Mouse (Mus musculus) heart, embryonic 14.5 days (tissue): ENCODE data around the gene Cux1. TPM values are rescaled to one million over a fixed set of nuclear protein-coding genes. Genes with fewer than 3 reads are reported as not detected.

Experiments used
- ATAC-seq: fragments of 200-750 bp; cut with Nextera tagmentation; 2 replicates; pipeline ENCODE4 v1.8.0; 2017; ENCODE audit warnings: low read depth, moderate TSS enrichment; ENCODE audit not compliant: insufficient number of reproducible peaks, insufficient read depth, low FRiP score
- H3K27ac ChIP-seq, 2 experiments: fragments of 200-500 bp in 1 of 2; fragments of 300-500 bp in 1 of 2; sonication (generic) in 1 of 2; replicated peaks in 1 of 2; 2 replicates each; pipeline ENCODE4 v1.5.1; 2012 to 2014; ENCODE audit warnings: low read depth in 2 of 2, low read length in 2 of 2, control low read depth in 1 of 2, mild to moderate bottlenecking in 1 of 2, mixed read lengths in 1 of 2; ENCODE audit not compliant: control insufficient read depth in 1 of 2, insufficient read depth in 1 of 2
- H3K27me3 ChIP-seq: fragments of 300-500 bp; sonication (generic); 2 replicates; pipeline ENCODE4 v1.6.1; 2014; ENCODE audit warnings: mild to moderate bottlenecking, low read length, control low read depth; ENCODE audit not compliant: control insufficient read depth, insufficient read depth
- H3K36me3 ChIP-seq: fragments of 300-500 bp; sonication (generic); 2 replicates; pipeline ENCODE4 v1.6.1; 2014; ENCODE audit warnings: mild to moderate bottlenecking, control low read depth, low read length, mixed read lengths; ENCODE audit not compliant: control insufficient read depth, insufficient read depth
- H3K4me1 ChIP-seq, 2 experiments: fragments of 200-500 bp in 1 of 2; fragments of 300-500 bp in 1 of 2; sonication (generic) in 1 of 2; 2 replicates each; pipeline ENCODE4 v1.6.1; 2012 to 2014; ENCODE audit warnings: low read length in 2 of 2, control low read depth in 1 of 2, mixed read lengths in 1 of 2; ENCODE audit not compliant: control insufficient read depth in 2 of 2, insufficient read depth in 2 of 2
- H3K4me2 ChIP-seq: fragments of 300-500 bp; sonication (generic); 2 replicates; pipeline ENCODE4 v1.6.1; 2014; ENCODE audit warnings: mild to moderate bottlenecking, low read length
- H3K4me3 ChIP-seq, 2 experiments: fragments of 200-500 bp in 1 of 2; fragments of 300-500 bp in 1 of 2; sonication (generic) in 1 of 2; 2 replicates each; pipeline ENCODE4 v1.5.1; 2012 to 2014; ENCODE audit warnings: low read length in 2 of 2, mild to moderate bottlenecking in 2 of 2, control low read depth in 1 of 2, low read depth in 1 of 2, moderate library complexity in 1 of 2; ENCODE audit not compliant: control insufficient read depth in 1 of 2, insufficient read depth in 1 of 2
- H3K9ac ChIP-seq: fragments of 300-500 bp; sonication (generic); 2 replicates; pipeline ENCODE4 v1.6.1; 2014; ENCODE audit warnings: mild to moderate bottlenecking, low read length
- H3K9me3 ChIP-seq: fragments of 300-500 bp; sonication (generic); 2 replicates; pipeline ENCODE4 v1.6.1; 2016; ENCODE audit warnings: low read length, control low read depth; ENCODE audit not compliant: control insufficient read depth
- WGBS: fragments of 180-500 bp; shearing (Covaris S2); extraction: QIAGEN DNeasy Blood & Tissue Kit; methylation state at CpG from one replicate; pipeline ENCODE4 v1.1.7; 2014; 5-methylcytosine and 5-hydroxymethylcytosine counted together
- polyA plus RNA-seq: library from polyadenylated mRNA; unstranded; fragments of >200 nt; fragmentation: Nextera tagmentation; extraction: Ambion mirVana; gene quantifications from 2 replicates; pipeline ENCODE4 v1.2.1, GENCODE M21; 2014

Gene Cux1
- polyA plus RNA-seq, 1 experiment from 2014 or later = 71.6 TPM

- no peaks in the 10 kb centered on the region for H3K9me3 ChIP-seq
- no peak for ATAC-seq
- H3K36me3 ChIP-seq = no peaks in the 10 kb centered on the region
- 79% methylated on average over 5 of the region's 5 CpGs for WGBS
- no peaks in the 10 kb centered on the region for H3K27me3 ChIP-seq
- H3K9ac ChIP-seq = no peak overlapping the region
- H3K4me1 ChIP-seq = peaks cover 20 to 44% of the 10 kb centered on the region in 2 experiments
- H3K4me3 ChIP-seq = no peak overlapping the region
- H3K27ac ChIP-seq = no peak overlapping the region
- H3K4me2 ChIP-seq = no peak overlapping the region
Measured at GRCm38 (mm10) chr5:136526545-136526909, 40.8 kb downstream of the Cux1 start.

- Histone ChIP-seq H3K4me2 (no peak overlapping the region), H3K9ac (no peak overlapping the region), H3K27ac (no peak overlapping the region), H3K36me3 (no peaks in the 10 kb centered on the region), H3K4me1 (peaks cover 18 to 40% of the 10 kb centered on the region in 2 experiments), H3K9me3 (no peaks in the 10 kb centered on the region), H3K4me3 (no peak overlapping the region), H3K27me3 (no peaks in the 10 kb centered on the region)
- 61% methylated on average over 9 of the region's 9 CpGs for WGBS
- no peak for ATAC-seq
Measured at GRCm38 (mm10) chr5:136525896-136526544, 41.3 kb downstream of the Cux1 start.

GRCm38 (mm10) chr5:136522843-136523463, 44.3 kb downstream of the Cux1 start:
- H3K27me3 ChIP-seq = no peaks in the 10 kb centered on the region
- no peak overlapping the region for H3K4me2 ChIP-seq
- H3K36me3 ChIP-seq = no peaks in the 10 kb centered on the region
- WGBS = 15% methylated on average over 3 of the region's 3 CpGs
- H3K4me1 ChIP-seq = peaks cover 15 to 47% of the 10 kb centered on the region in 2 experiments
- no peak for ATAC-seq
- H3K9ac ChIP-seq = no peak overlapping the region
- no peaks in the 10 kb centered on the region for H3K9me3 ChIP-seq
- peak overlapping the region; percentile 48 to 57 for H3K27ac ChIP-seq
- H3K4me3 ChIP-seq = no peak overlapping the region

- 73% methylated on average over 3 of the region's 3 CpGs for WGBS
- H3K4me1 ChIP-seq = peaks cover 18 to 51% of the 10 kb centered on the region in 2 experiments
- peak overlapping the region; percentile 37; a peak in 3 of 4 replicates for H3K27ac ChIP-seq
Measured at GRCm38 (mm10) chr5:136521656-136522055, 45.6 kb downstream of the Cux1 start.

GRCm38 (mm10) chr5:136518648-136519437, 48.4 kb downstream of the Cux1 start:
- Histone ChIP-seq H3K27me3 (no peaks in the 10 kb centered on the region), H3K4me3 (no peak overlapping the region), H3K4me1 (peaks cover 18 to 65% of the 10 kb centered on the region in 2 experiments), H3K27ac (no peak overlapping the region), H3K9ac (no peak overlapping the region), H3K4me2 (no peak overlapping the region), H3K9me3 (no peaks in the 10 kb centered on the region), H3K36me3 (no peaks in the 10 kb centered on the region)
- ATAC-seq = no peak
- WGBS = 88% methylated on average over 3 of the region's 3 CpGs

More at GRCm38 (mm10) chr5:136521656-136522055, 45.6 kb downstream of the Cux1 start:
- Histone ChIP-seq H3K27me3 (no peaks in the 10 kb centered on the region), H3K9me3 (no peaks in the 10 kb centered on the region), H3K36me3 (no peaks in the 10 kb centered on the region), H3K4me3 (no peak overlapping the region), H3K4me2 (no peak overlapping the region), H3K9ac (no peak overlapping the region)
- no peak for ATAC-seq

- Histone ChIP-seq H3K9ac (no peak overlapping the region), H3K9me3 (no peaks in the 10 kb centered on the region), H3K4me2 (no peak overlapping the region), H3K27me3 (no peaks in the 10 kb centered on the region), H3K36me3 (no peaks in the 10 kb centered on the region), H3K4me1 (peaks cover 11 to 52% of the 10 kb centered on the region in 2 experiments), H3K27ac (no peak overlapping the region), H3K4me3 (no peak overlapping the region)
- WGBS = 63% methylated on average over 2 of the region's 2 CpGs
- ATAC-seq = no peak
Measured at GRCm38 (mm10) chr5:136517510-136517909, 49.8 kb downstream of the Cux1 start.

GRCm38 (mm10) chr5:136516593-136516992, 50.7 kb downstream of the Cux1 start:
- Histone ChIP-seq H3K36me3 (no peaks in the 10 kb centered on the region), H3K9ac (no peak overlapping the region), H3K9me3 (no peaks in the 10 kb centered on the region), H3K27me3 (no peaks in the 10 kb centered on the region), H3K27ac (no peak overlapping the region), H3K4me1 (peaks cover 10 to 53% of the 10 kb centered on the region in 2 experiments), H3K4me3 (no peak overlapping the region), H3K4me2 (no peak overlapping the region)
- 82% methylated on average over 3 of the region's 3 CpGs for WGBS
- no peak for ATAC-seq
